Mouse (Mus musculus) liver, embryonic 11.5 days (tissue): ENCODE data around the gene Abi3. TPM values are rescaled to one million over a fixed set of nuclear protein-coding genes. Genes with fewer than 3 reads are reported as not detected.

Source experiments
- ATAC-seq: fragments of 200-750 bp; cut with Nextera tagmentation; replicated peaks from 2 replicates; pipeline ENCODE4 v1.8.0; 2017; ENCODE audit warnings: moderate number of reproducible peaks, mild to moderate bottlenecking, moderate TSS enrichment, moderate library complexity; ENCODE audit not compliant: low FRiP score
- DNase-seq: peaks from one replicate; pipeline ENCODE4 v3.0.0-alpha.2; 2017; ENCODE audit warnings: low spot score
- H3K27ac ChIP-seq: fragments of 300-500 bp; sonication (generic); 2 replicates; pipeline ENCODE4 v1.5.1; 2014; ENCODE audit warnings: mild to moderate bottlenecking, low read depth, low read length, control low read depth
- H3K27me3 ChIP-seq: fragments of 300-500 bp; sonication (generic); replicated peaks from 2 replicates; pipeline ENCODE4 v1.6.1; 2014; ENCODE audit warnings: low read length, mixed read lengths; ENCODE audit not compliant: control insufficient read depth, insufficient read depth
- H3K36me3 ChIP-seq: fragments of 300-500 bp; sonication (generic); 2 replicates; pipeline ENCODE4 v1.6.1; 2014; ENCODE audit warnings: mild to moderate bottlenecking, low read length, moderate library complexity, mixed read lengths; ENCODE audit not compliant: control insufficient read depth, insufficient read depth
- H3K4me1 ChIP-seq: fragments of 300-500 bp; sonication (generic); replicated peaks from 2 replicates; pipeline ENCODE4 v1.6.1; 2014; ENCODE audit warnings: low read length, mixed read lengths; ENCODE audit not compliant: control insufficient read depth, insufficient read depth
- H3K4me2 ChIP-seq: fragments of 300-500 bp; sonication (generic); 2 replicates; pipeline ENCODE4 v1.6.1; 2014; ENCODE audit warnings: mild to moderate bottlenecking, control low read depth, moderate library complexity
- H3K4me3 ChIP-seq: fragments of 300-500 bp; sonication (generic); 2 replicates; pipeline ENCODE4 v1.5.1; 2014; ENCODE audit warnings: low read depth, low read length, control low read depth
- H3K9ac ChIP-seq: fragments of 300-500 bp; sonication (generic); 2 replicates; pipeline ENCODE4 v1.6.1; 2014; ENCODE audit warnings: low read depth, low read length, control low read depth
- H3K9me3 ChIP-seq: fragments of 300-500 bp; sonication (generic); 2 replicates; pipeline ENCODE4 v1.6.1; 2016; ENCODE audit warnings: low read length, inconsistent platforms, mixed read lengths; ENCODE audit not compliant: control insufficient read depth
- WGBS: fragments of 180-500 bp; shearing (Covaris S2); extraction: QIAGEN DNeasy Blood & Tissue Kit; methylation state at CpG from one replicate; pipeline ENCODE4 v1.1.7; 2014; 5-methylcytosine and 5-hydroxymethylcytosine counted together
- polyA plus RNA-seq: library from polyadenylated mRNA; unstranded; fragments of >200 nt; fragmentation: Nextera tagmentation; extraction: Ambion mirVana; gene quantifications from 2 replicates; pipeline ENCODE4 v1.2.1, GENCODE M21; 2014

Abi3 gene
- polyA plus RNA-seq, 1 experiment from 2014 or later, result 6.4 TPM

DNA sequence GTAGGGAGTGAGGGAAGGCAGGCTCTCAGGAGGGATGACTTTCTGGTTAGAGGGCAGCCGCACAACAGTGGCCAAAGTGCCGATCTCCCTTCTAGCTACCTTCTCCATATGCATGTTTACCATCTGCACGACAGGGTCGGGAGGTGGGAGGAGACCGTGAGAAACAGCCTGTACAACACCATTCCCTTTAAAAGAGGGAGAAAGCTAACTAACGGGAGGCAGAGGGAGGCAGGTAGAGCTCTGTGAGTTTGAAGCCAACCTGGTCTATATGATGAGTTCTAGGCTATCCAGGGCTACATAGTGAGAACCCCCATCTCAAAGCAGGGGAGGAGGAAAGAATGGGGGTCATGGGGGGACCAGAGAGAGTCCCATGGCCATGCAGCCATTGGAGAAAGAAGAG is 6.4 kb downstream of the Abi3 start:
- no peak overlapping the region for H3K4me3 ChIP-seq
- H3K4me2 ChIP-seq, result peak overlapping the region; percentile 55
- no peaks in the 10 kb centered on the region for H3K9me3 ChIP-seq
- WGBS, result 23% methylated on average over 6 of the region's 6 CpGs
- H3K36me3 ChIP-seq, result no peaks in the 10 kb centered on the region
- H3K27me3 ChIP-seq, result peaks cover 40% of the 10 kb centered on the region
- no peak for DNase-seq
- no peak for ATAC-seq
- H3K27ac ChIP-seq, result peak overlapping the region; percentile 86
- H3K4me1 ChIP-seq, result peaks cover 37% of the 10 kb centered on the region
- peak overlapping the region; percentile 6; the same call in 1 of the 2 replicates for H3K9ac ChIP-seq

DNA sequence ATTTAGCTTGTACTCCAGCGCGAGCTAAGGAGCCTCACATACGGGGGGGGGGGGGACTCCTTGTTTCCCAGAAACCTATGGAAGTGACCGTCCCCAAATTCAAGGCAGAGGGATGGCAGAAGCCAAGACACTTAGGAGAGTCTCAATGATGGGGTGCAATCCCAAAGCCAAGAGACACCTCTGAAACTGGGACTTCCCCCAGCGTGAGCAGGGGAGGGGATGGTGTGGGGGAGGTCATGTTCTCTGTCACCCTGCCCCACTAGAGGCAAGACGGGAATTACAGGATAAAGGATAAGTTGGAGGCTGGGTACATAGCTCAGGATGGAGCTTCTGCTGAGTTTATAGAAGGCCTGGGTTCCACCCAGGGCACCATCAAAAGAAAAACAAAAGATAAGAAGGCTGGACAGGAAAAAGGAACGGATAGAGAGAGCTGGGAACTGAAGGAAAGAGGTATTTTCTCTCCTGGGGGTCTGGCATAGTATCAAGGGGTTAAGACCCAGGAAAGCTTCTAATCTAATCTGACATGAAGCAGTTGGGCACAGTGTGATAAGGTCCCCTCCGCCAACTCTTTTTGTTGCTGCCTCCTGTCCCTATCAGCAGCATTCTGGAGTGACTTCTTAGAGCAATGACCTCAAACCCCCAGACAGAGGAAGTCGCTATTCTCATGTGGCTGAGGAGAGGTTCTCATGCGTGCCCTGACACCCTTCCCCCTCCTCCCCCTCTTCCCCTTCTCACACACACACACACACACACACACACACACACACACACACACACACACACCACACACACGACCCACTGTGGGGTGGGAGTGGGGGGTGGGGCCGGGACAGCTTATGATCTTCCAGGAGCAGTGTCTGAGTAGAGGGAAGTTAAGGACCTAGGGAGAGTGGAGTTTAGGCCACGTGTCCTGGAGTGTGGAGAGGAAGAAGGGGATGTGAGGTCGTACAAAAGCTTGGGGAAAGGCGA is 7.2 kb downstream of the Abi3 start:
- H3K27me3 ChIP-seq, result peaks cover 48% of the 10 kb centered on the region
- peak overlapping the region; percentile 23 for H3K4me3 ChIP-seq
- no peaks in the 10 kb centered on the region for H3K36me3 ChIP-seq
- DNase-seq, result peak; percentile 56
- peaks cover 41% of the 10 kb centered on the region for H3K4me1 ChIP-seq
- H3K4me2 ChIP-seq, result peak overlapping the region; percentile 55
- WGBS, result 6% methylated on average over 15 of the region's 15 CpGs
- ATAC-seq, result peak; percentile 87
- H3K27ac ChIP-seq, result peak overlapping the region; percentile 86
- H3K9me3 ChIP-seq, result no peaks in the 10 kb centered on the region
- H3K9ac ChIP-seq, result peak overlapping the region; percentile 20; the same call in 1 of the 2 replicates

DNA sequence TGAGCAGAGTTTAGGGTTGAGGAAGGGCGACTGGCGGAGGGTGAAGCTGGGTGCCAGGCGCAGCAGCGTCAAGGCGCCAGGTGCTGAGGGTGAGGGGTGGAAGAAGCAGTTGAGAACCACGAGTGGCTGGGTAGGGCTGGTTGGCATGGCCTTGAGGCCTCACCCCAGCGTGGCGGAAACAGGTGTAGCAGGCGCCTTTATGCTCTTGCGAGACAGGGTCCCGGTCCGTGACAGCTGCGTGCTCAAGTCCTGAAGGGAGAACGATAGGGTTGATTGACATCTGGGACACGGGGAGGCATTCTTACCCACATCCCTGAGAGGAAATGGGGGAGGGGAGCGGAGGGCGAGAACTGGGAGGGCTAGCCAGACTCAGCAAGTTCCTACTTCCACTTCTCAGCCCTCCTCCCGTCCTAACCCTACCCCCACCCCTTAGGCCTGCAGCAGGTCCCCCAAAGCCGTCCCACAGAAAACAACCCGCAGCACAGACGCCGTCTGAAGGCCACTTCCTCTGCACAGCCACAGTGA is 8.1 kb downstream of the Abi3 start:
- DNase-seq, result peak; percentile 69
- Histone ChIP-seq H3K4me2 (peak overlapping the region; percentile 55), H3K4me3 (peak overlapping the region; percentile 23), H3K4me1 (peaks cover 41% of the 10 kb centered on the region), H3K9me3 (no peaks in the 10 kb centered on the region), H3K27me3 (peaks cover 56% of the 10 kb centered on the region), H3K27ac (peak overlapping the region; percentile 33), H3K36me3 (no peaks in the 10 kb centered on the region), H3K9ac (peak overlapping the region; percentile 20)
- peak; percentile 11; the same call in 1 of the 2 replicates for ATAC-seq
- WGBS, result 1% methylated on average over 22 of the region's 22 CpGs

DNA sequence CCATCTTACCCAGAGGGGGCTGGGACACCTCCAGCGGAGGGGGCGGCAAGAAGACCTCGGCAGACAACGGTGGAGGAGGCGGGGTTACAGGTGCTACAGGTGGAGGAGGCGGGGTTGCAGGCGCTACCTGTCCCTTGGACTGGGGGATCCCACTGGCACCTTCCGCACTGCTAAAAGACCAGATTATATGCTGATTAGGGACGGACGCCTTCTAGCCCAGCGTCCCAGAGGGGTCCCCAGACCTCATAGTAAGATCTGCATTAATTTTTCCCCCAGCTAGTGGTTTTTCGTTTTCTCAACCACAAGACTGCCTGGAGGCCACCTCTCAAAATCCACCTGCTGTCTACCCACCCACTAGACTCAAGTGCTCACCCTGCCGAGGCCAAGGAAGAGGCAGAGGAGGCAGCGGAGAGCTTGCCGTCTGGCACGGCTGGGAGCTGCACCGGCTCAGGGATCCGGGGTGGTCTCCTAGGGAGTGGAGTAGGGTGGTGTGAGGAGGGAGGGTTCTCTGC is 8.6 kb downstream of the Abi3 start:
- no peak overlapping the region for H3K27ac ChIP-seq

DNA sequence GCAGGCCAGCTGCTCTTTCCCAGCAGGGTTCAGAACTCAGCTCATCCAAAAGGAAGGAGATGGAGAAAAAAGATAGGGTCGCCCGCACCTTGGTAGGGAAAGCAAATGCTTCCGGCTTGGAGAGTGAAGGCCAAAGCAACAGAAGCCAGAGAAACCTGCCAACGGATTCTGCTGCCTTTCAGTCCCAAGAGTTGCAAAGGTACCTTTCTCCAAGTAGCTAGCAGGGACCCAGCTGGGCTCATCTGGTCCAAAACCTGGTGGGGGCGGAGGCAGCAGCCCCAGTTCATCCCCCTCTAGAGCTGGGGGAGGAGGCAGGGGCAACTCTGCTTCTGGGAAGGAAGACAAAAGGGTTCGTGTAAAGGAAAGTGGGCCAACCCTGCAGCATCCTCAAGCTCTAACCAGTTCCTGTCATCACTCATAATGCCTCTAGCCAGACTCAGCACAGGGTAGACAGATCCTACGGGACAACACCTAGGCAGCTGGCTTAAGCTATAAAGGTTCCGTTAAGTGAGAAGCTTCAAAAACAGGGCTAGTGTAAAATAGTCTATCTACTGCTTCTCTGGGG is 9.2 kb downstream of the Abi3 start:
- no peaks in the 10 kb centered on the region for H3K9me3 ChIP-seq
- H3K27ac ChIP-seq, result no peak overlapping the region
- DNase-seq (no peak), ATAC-seq (no peak)
- peaks cover 44% of the 10 kb centered on the region for H3K4me1 ChIP-seq
- no peaks in the 10 kb centered on the region for H3K36me3 ChIP-seq
- H3K4me2 ChIP-seq, result no peak overlapping the region
- no peak overlapping the region for H3K4me3 ChIP-seq
- H3K27me3 ChIP-seq, result peaks cover 64% of the 10 kb centered on the region
- H3K9ac ChIP-seq, result no peak overlapping the region
- 44% methylated on average over 8 of the region's 8 CpGs for WGBS

More for the DNA sequence above, 8.6 kb downstream of the Abi3 start:
- peaks cover 61% of the 10 kb centered on the region for H3K27me3 ChIP-seq
- WGBS, result 12% methylated on average over 18 of the region's 18 CpGs
- no peaks in the 10 kb centered on the region for H3K36me3 ChIP-seq
- H3K4me3 ChIP-seq, result peak overlapping the region; percentile 23
- H3K4me2 ChIP-seq, result peak overlapping the region; percentile 55
- H3K9ac ChIP-seq, result peak overlapping the region; percentile 20
- ATAC-seq (peak; percentile 1; the same call in 1 of the 2 replicates), DNase-seq (no peak)
- H3K9me3 ChIP-seq, result no peaks in the 10 kb centered on the region
- H3K4me1 ChIP-seq, result peaks cover 44% of the 10 kb centered on the region

DNA sequence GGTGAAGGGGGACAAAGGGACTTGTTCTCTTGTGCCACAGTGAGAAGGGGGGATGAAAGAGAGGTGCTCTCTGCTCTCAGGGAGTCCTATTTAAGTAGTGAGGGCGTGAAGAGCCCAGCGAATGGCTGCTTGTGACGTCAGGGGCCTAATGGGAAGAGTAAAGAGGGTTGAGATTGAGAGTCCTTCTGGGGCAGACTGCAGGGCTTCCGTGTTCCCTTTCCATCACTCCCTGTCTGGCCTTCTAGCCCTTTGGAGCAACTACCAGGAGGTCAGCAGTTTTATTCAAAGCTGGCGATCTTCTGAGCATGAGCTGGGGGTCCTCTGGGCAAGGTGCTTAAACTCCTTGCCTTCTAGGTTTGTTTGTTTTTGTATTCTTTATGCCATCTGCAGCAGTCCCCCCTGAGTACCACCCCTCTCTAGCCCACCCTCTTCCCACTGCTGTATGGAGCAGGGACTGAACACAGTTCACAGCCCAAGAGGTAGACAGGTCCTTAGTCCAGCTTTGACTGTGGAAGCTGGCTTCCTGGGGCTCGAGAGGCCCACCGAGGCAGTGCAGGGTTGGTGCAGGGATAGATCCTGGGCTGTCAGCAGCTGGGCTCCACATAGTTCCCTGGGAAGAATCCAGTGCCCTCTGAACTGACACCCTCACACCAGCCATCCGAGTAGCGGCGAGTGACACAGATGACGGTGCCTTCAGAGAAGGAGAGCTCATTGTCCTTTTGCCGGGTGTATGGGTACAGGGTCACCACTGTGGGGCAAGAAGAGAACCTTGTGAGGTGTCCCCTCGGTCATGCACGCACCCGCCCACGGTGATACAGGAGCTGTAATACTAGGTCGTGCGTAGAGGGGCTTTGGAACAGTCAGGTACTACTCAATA is 9.9 kb downstream of the Abi3 start:
- peaks cover 64% of the 10 kb centered on the region for H3K27me3 ChIP-seq
- H3K4me2 ChIP-seq, result 0 out of 2 replicates have a peak overlapping the region, but pooled peaks have one; percentile 2
- no peak for DNase-seq
- H3K9me3 ChIP-seq, result no peaks in the 10 kb centered on the region
- H3K27ac ChIP-seq, result no peak overlapping the region
- H3K4me1 ChIP-seq, result peaks cover 44% of the 10 kb centered on the region
- no peak for ATAC-seq
- no peak overlapping the region for H3K9ac ChIP-seq
- H3K4me3 ChIP-seq, result no peak overlapping the region
- 59% methylated on average over 18 of the region's 18 CpGs for WGBS
- H3K36me3 ChIP-seq, result no peaks in the 10 kb centered on the region

DNA sequence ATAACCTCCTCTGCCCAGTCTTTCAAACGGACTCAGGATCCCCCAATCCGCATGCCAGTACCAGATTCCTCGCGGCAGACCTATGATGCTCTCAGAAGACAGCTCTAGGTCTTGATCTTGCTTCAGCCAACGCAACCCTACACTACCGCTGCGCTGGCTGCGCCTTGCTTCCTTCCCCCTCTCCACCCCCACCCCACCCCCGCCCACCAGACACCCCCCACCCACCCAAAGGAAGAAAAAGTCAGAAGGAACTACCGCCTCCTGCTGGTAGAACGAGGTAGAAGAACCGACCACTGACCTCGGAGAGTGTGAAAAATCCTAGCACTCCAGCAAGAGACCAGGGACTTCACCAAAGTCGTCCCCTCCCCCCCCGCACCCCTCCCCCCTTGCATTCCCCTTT is 10.6 kb downstream of the Abi3 start:
- H3K9ac ChIP-seq, result no peak overlapping the region
- H3K4me3 ChIP-seq, result peak overlapping the region; percentile 39; the same call in 1 of the 2 replicates
- peaks cover 50% of the 10 kb centered on the region for H3K4me1 ChIP-seq
- H3K4me2 ChIP-seq, result peak overlapping the region; percentile 63
- no peak overlapping the region; the same call in 1 of the 2 replicates for H3K27ac ChIP-seq
- H3K9me3 ChIP-seq, result no peaks in the 10 kb centered on the region
- no peak for ATAC-seq
- DNase-seq, result no peak
- H3K36me3 ChIP-seq, result no peaks in the 10 kb centered on the region
- 7% methylated on average over 15 of the region's 15 CpGs for WGBS
- H3K27me3 ChIP-seq, result peaks cover 64% of the 10 kb centered on the region

DNA sequence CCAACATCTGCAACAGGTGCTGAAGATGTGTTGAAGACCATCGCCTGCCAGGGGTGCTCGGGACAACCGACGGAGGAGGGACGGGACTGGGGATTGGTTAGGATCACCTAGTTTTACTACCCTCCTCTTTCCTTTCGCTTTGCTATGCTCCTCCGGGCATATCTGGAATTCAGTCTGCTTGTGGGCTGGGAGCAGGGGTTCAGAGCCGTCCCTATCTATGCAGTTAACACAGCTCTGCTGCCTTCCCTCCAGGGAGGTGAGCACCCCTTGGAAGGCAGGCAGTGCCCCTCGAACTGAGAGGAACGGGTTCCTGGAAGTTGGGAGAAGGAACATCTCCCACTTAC is 11.0 kb downstream of the Abi3 start:
- no peak for ATAC-seq

More for the DNA sequence above, 11.0 kb downstream of the Abi3 start:
- Histone ChIP-seq H3K27me3 (peaks cover 64% of the 10 kb centered on the region), H3K9me3 (no peaks in the 10 kb centered on the region), H3K36me3 (no peaks in the 10 kb centered on the region), H3K27ac (no peak overlapping the region; the same call in 1 of the 2 replicates), H3K4me1 (peaks cover 52% of the 10 kb centered on the region), H3K9ac (0 out of 2 replicates have a peak overlapping the region, but pooled peaks have one; percentile 3), H3K4me3 (peak overlapping the region; percentile 39), H3K4me2 (peak overlapping the region; percentile 63)
- DNase-seq, result peak; percentile 58
- WGBS, result 6% methylated on average over 10 of the region's 10 CpGs
